Comparison of ENCODE assay signal across 8 mouse cellular contexts in the genomic region with DNA sequence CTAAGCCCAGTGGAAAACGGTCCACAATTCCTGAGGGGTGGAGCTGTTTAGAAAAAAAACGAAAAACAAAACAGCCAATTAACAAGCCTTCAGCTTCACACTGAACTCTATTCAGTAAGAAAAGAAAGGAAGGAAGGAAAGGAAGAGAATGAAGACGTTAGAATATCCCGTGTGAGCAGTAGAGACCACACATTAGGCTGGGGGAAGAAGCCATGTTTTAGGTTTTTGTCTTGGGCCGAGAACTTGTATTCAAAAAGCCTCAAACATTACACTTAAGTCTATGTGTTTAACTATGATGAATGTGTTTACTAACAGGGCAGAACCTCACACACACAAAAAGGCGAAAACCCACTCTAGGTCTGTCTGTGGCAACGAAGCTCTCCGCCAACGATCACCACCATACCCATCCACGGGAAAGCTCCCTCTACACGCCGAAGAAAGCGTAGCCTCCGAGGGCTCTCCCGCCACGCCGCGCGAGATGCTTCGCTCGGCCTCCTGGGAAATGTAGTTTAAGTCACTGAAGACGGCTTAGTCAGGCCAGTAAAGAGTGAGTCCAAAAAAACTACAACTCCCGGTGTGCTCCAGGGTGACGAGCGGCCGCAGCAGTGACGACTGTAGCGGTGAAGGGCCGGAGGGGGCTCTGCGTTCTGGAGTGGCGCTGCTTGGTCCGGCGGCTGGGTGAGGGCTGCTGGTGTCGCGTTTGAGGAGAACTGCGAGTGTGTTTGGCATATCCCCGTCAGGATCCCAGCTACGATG. TPM values are rescaled to one million over a fixed set of nuclear protein-coding genes. Genes with fewer than 3 reads are reported as not detected.
A peak's percentile ranks its signal among the peaks of the same experiment; 100 is the strongest.
DNase-seq lines count a peak whose midpoint lies in the region; ATAC-seq and TF ChIP-seq lines count a peak whose summit lies in the region.

No protein-coding gene starts in this region.

- peak overlapping the region; percentile 54 for H3K27ac ChIP-seq in CH12.LX (ENCODE audit: insufficient read depth, low read depth)
- peak overlapping the region; percentile 88 for H3K27ac ChIP-seq in forebrain, embryonic 11.5 days (ENCODE audit: low read depth, low read length)
- peak overlapping the region; percentile 94 for H3K27ac ChIP-seq in heart, embryonic 16.5 days (ENCODE audit: low read length)
- peak overlapping the region; percentile 77 for H3K27ac ChIP-seq in liver, embryonic 15.5 days (replicated peaks)
- peak overlapping the region; percentile 82 for H3K27ac ChIP-seq in neural tube, embryonic 12.5 days

- H3K4me1 ChIP-seq in CH12.LX (ENCODE audit: control insufficient read depth in 1 of 2, insufficient read depth in 2 of 2), result peaks cover 2 to 24% of the 10 kb centered on the region in 2 experiments; a peak in 3 of 4 replicates
- H3K4me1 ChIP-seq in forebrain, embryonic 11.5 days (replicated peaks; ENCODE audit: control insufficient read depth, insufficient read depth, low read length), result no peaks in the 10 kb centered on the region; the same call in 1 of the 2 replicates
- peaks cover 19% of the 10 kb centered on the region for H3K4me1 ChIP-seq in heart, embryonic 16.5 days (ENCODE audit: control insufficient read depth, insufficient read depth, low read length)
- peaks cover 46% of the 10 kb centered on the region for H3K4me1 ChIP-seq in liver, embryonic 15.5 days (replicated peaks)
- H3K4me1 ChIP-seq in neural tube, embryonic 12.5 days, result peaks cover 22% of the 10 kb centered on the region

- no peak for TF ChIP-seq RAD21 in CH12.LX (IDR thresholded peaks at IDR 0.05; ENCODE audit: low read depth, low read length)

- H3K4me3 ChIP-seq in CH12.LX (replicated peaks in 1 of 3; ENCODE audit: low read depth in 2 of 3, low read length in 2 of 3, poor library complexity in 1 of 3), result peak overlapping the region; percentile 70 to 80 (median 70)
- peak overlapping the region; percentile 70 for H3K4me3 ChIP-seq in forebrain, embryonic 11.5 days (ENCODE audit: low read depth, low read length)
- H3K4me3 ChIP-seq in heart, embryonic 16.5 days (ENCODE audit: low read length), result peak overlapping the region; percentile 92
- H3K4me3 ChIP-seq in liver, embryonic 15.5 days (replicated peaks), result peak overlapping the region; percentile 78
- H3K4me3 ChIP-seq in neural tube, embryonic 12.5 days, result peak overlapping the region; percentile 61

- peak; percentile 95 for TF ChIP-seq POLR2A in CH12.LX (IDR thresholded peaks at IDR 0.05; ENCODE audit: low read depth, low read length)

- H3K36me3 ChIP-seq in CH12.LX (replicated peaks in 1 of 2; ENCODE audit: control insufficient read depth in 1 of 2, insufficient read depth in 1 of 2, low read length in 1 of 2), result peaks cover 0 to 8% of the 10 kb centered on the region in 2 experiments
- no peaks in the 10 kb centered on the region for H3K36me3 ChIP-seq in forebrain, embryonic 11.5 days (ENCODE audit: control insufficient read depth, insufficient read depth, low read length)
- no peaks in the 10 kb centered on the region for H3K36me3 ChIP-seq in heart, embryonic 16.5 days (ENCODE audit: control insufficient read depth, insufficient read depth)
- no peaks in the 10 kb centered on the region; the same call in 1 of the 2 replicates for H3K36me3 ChIP-seq in liver, embryonic 15.5 days (replicated peaks)
- no peaks in the 10 kb centered on the region for H3K36me3 ChIP-seq in neural tube, embryonic 12.5 days

- H3K27me3 ChIP-seq in CH12.LX (replicated peaks), result no peaks in the 10 kb centered on the region
- H3K27me3 ChIP-seq in forebrain, embryonic 11.5 days (ENCODE audit: control insufficient read depth, insufficient read depth, low read length), result no peaks in the 10 kb centered on the region
- H3K27me3 ChIP-seq in heart, embryonic 16.5 days (ENCODE audit: control insufficient read depth, insufficient read depth, low read length), result no peaks in the 10 kb centered on the region
- peaks cover 8% of the 10 kb centered on the region; the same call in 1 of the 2 replicates for H3K27me3 ChIP-seq in liver, embryonic 15.5 days
- H3K27me3 ChIP-seq in neural tube, embryonic 12.5 days (replicated peaks), result no peaks in the 10 kb centered on the region

- peaks cover 32% of the 10 kb centered on the region for H3K79me2 ChIP-seq in CH12.LX (replicated peaks; ENCODE audit: control insufficient read depth, extremely low read depth, insufficient read depth, poor library complexity, severe bottlenecking)

- no peak for TF ChIP-seq EP300 in CH12.LX (IDR thresholded peaks at IDR 0.05; ENCODE audit: low read length)

- dilution Hi-C loops in CH12.LX (cut with MboI; ENCODE audit: extremely low pct_ligation_motif_present, extremely low pct_unique_long_range_greater_than_20kb, low sequenced_read_pairs), result no loop called here

- peak; percentile 100 for ATAC-seq in forebrain, embryonic 11.5 days (replicated peaks; ENCODE audit: low FRiP score)
- ATAC-seq in heart, embryonic 16.5 days (replicated peaks; ENCODE audit: extremely low read depth, insufficient read depth, low FRiP score), result peak; percentile 100
- ATAC-seq in liver, embryonic 15.5 days (ENCODE audit: insufficient read depth), result peak; percentile 100
- peak; percentile 100 for ATAC-seq in neural tube, embryonic 12.5 days (ENCODE audit: low FRiP score, low read depth)

- peak overlapping the region; percentile 86 for H3K9ac ChIP-seq in CH12.LX (ENCODE audit: insufficient read depth, low read depth)
- peak overlapping the region; percentile 92 for H3K9ac ChIP-seq in forebrain, embryonic 11.5 days (ENCODE audit: low read length)
- peak overlapping the region; percentile 94 for H3K9ac ChIP-seq in heart, embryonic 16.5 days (ENCODE audit: low read length)
- H3K9ac ChIP-seq in liver, embryonic 15.5 days, result peak overlapping the region; percentile 75
- peak overlapping the region; percentile 78 for H3K9ac ChIP-seq in neural tube, embryonic 12.5 days

- under 1% methylated on average over 38 of the region's 38 CpGs for WGBS in forebrain, embryonic 11.5 days
- under 1% methylated on average over 38 of the region's 38 CpGs for WGBS in heart, embryonic 16.5 days
- WGBS in liver, embryonic 15.5 days (ENCODE audit: insufficient replicate concordance), result under 1% methylated on average over 38 of the region's 38 CpGs
- WGBS in neural tube, embryonic 12.5 days, result under 1% methylated on average over 38 of the region's 38 CpGs

- in situ Hi-C loops in CH12.LX (cut with MboI; ENCODE audit: low pct_ligation_motif_present, low pct_unique_long_range_greater_than_20kb, low sequenced_read_pairs), result no loop called here

- TF ChIP-seq CTCF in CH12.LX (conservative IDR thresholded peaks at IDR 0.05 in 1 of 2, IDR thresholded peaks at IDR 0.05 in 1 of 2; ENCODE audit: low read depth in 2 of 2, low read length in 2 of 2), result no peak

- H3K4me2 ChIP-seq in CH12.LX (ENCODE audit: insufficient read depth, low read depth, poor library complexity, severe bottlenecking), result peak overlapping the region; percentile 99
- H3K4me2 ChIP-seq in forebrain, embryonic 11.5 days (ENCODE audit: low read depth, low read length, severe bottlenecking), result peak overlapping the region; percentile 74
- H3K4me2 ChIP-seq in heart, embryonic 16.5 days (ENCODE audit: low read depth, low read length), result peak overlapping the region; percentile 95
- peak overlapping the region; percentile 79 for H3K4me2 ChIP-seq in liver, embryonic 15.5 days
- H3K4me2 ChIP-seq in neural tube, embryonic 12.5 days (replicated peaks), result peak overlapping the region; percentile 83

- peak; percentile 96 for DNase-seq in CH12.LX (ENCODE audit: extremely low read depth)
- DNase-seq in c-Kit-positive CD71-positive TER-119-negative erythroid progenitor cells, embryonic 14.5 days (ENCODE audit: low read depth), result peak; percentile 92
- DNase-seq in forebrain, embryonic 11.5 days (ENCODE audit: low spot score), result peak; percentile 96
- DNase-seq in kidney, postnatal 36 days, result peak; percentile 95 to 96
- DNase-seq in telencephalon, adult 2 months (ENCODE audit: low read depth, low spot score), result peak; percentile 97

- H3K9me3 ChIP-seq in CH12.LX (replicated peaks; ENCODE audit: low read length), result no peaks in the 10 kb centered on the region
- H3K9me3 ChIP-seq in forebrain, embryonic 11.5 days (ENCODE audit: control insufficient read depth, low read length), result no peaks in the 10 kb centered on the region
- H3K9me3 ChIP-seq in heart, embryonic 16.5 days (replicated peaks; ENCODE audit: control insufficient read depth, low read length), result no peaks in the 10 kb centered on the region
- H3K9me3 ChIP-seq in liver, embryonic 15.5 days (replicated peaks), result no peaks in the 10 kb centered on the region
- no peaks in the 10 kb centered on the region for H3K9me3 ChIP-seq in neural tube, embryonic 12.5 days

TF ChIP-seq in CH12.LX, 34 proteins besides CTCF, POLR2A, EP300 and RAD21 (continues in another document):
- peak; percentile 87; the same call in 1 of the 2 replicates for TF ChIP-seq E2F4 (IDR thresholded peaks at IDR 0.05; ENCODE audit: insufficient replicate concordance, low read depth, low read length)
- no peak for TF ChIP-seq USF1 (IDR thresholded peaks at IDR 0.05; ENCODE audit: low read depth, low read length)

RNA-seq across cellular contexts. Expression of a gene that starts 8.5 kb away (rescaled TPM):
- total RNA-seq in CH12.LX (2012; rRNA removed) (2.0 and 3.1 TPM in 2 replicates), CH12.LX (2014; rRNA removed) (30.0 and 34.1 TPM in 2 replicates)
- 0.74 TPM in 2 replicates for polyA plus RNA-seq in CH12.LX (2012; ENCODE audit: insufficient read length, low read depth)
- 0.56 and 0.91 TPM in 2 replicates for polyA plus RNA-seq in forebrain, embryonic 11.5 days (2014; fragmentation: Nextera tagmentation; extraction: Ambion mirVana)
- 0.70 and 1.6 TPM in 2 replicates for polyA plus RNA-seq in heart, embryonic 16.5 days (2015; fragmentation: Nextera tagmentation; extraction: Ambion mirVana)
- 0.58 and 0.75 TPM in 2 replicates for polyA plus RNA-seq in liver, embryonic 15.5 days (2015; fragmentation: Nextera tagmentation; extraction: Ambion mirVana)
- polyA plus RNA-seq in neural tube, embryonic 12.5 days (2016; fragmentation: Nextera tagmentation; extraction: Ambion mirVana), result 0.40 and 1.3 TPM in 2 replicates

RNA-seq across cellular contexts. Expression of a gene that starts 53.7 kb away (rescaled TPM):
- total RNA-seq in CH12.LX (2012; rRNA removed), result 120 and 129 TPM in 2 replicates
- total RNA-seq in CH12.LX (2014; rRNA removed), result 262 and 274 TPM in 2 replicates
- polyA plus RNA-seq in CH12.LX (2012; ENCODE audit: insufficient read length, low read depth), result 196 and 274 TPM in 2 replicates
- polyA plus RNA-seq in forebrain, embryonic 11.5 days (2014; fragmentation: Nextera tagmentation; extraction: Ambion mirVana), result 358 and 366 TPM in 2 replicates
- 168 and 184 TPM in 2 replicates for polyA plus RNA-seq in heart, embryonic 16.5 days (2015; fragmentation: Nextera tagmentation; extraction: Ambion mirVana)
- 88.2 and 94.2 TPM in 2 replicates for polyA plus RNA-seq in liver, embryonic 15.5 days (2015; fragmentation: Nextera tagmentation; extraction: Ambion mirVana)
- polyA plus RNA-seq in neural tube, embryonic 12.5 days (2016; fragmentation: Nextera tagmentation; extraction: Ambion mirVana), result 310 and 312 TPM in 2 replicates

RNA-seq across cellular contexts. Expression of a gene that starts 54.3 kb away (rescaled TPM):
- total RNA-seq in CH12.LX (2012; rRNA removed), result 1.0 and 1.3 TPM in 2 replicates
- total RNA-seq in CH12.LX (2014; rRNA removed), result 0.09 and 0.11 TPM in 2 replicates
- 0.78 and 0.90 TPM in 2 replicates for polyA plus RNA-seq in CH12.LX (2012; ENCODE audit: insufficient read length, low read depth)
- 127 and 154 TPM in 2 replicates for polyA plus RNA-seq in forebrain, embryonic 11.5 days (2014; fragmentation: Nextera tagmentation; extraction: Ambion mirVana)
- polyA plus RNA-seq in heart, embryonic 16.5 days (2015; fragmentation: Nextera tagmentation; extraction: Ambion mirVana), result 25.6 and 28.5 TPM in 2 replicates
- 84.4 and 95.6 TPM in 2 replicates for polyA plus RNA-seq in liver, embryonic 15.5 days (2015; fragmentation: Nextera tagmentation; extraction: Ambion mirVana)
- polyA plus RNA-seq in neural tube, embryonic 12.5 days (2016; fragmentation: Nextera tagmentation; extraction: Ambion mirVana), result 67.5 and 74.2 TPM in 2 replicates

Comparison
In these comparisons a context has a peak if more than half of its experiments do, and no peak if none do; other contexts are left out.
1. Peak in every context shown above with its lines: DNase-seq, ATAC-seq, H3K4me3 ChIP-seq and H3K27ac ChIP-seq.
2. RNA of a gene that starts 54.3 kb away (polyA plus RNA-seq): 127 to 154 TPM in forebrain, embryonic 11.5 days, 84.4 to 95.6 TPM in liver, embryonic 15.5 days, 67.5 to 74.2 TPM in neural tube, embryonic 12.5 days and 25.6 to 28.5 TPM in heart, embryonic 16.5 days; 0.78 to 0.90 TPM in CH12.LX; every median in the first group is over 10 times any median in the second.